Mouse (Mus musculus): ENCODE measurements around the gene Rnasek.

Gene Rnasek

DNA sequence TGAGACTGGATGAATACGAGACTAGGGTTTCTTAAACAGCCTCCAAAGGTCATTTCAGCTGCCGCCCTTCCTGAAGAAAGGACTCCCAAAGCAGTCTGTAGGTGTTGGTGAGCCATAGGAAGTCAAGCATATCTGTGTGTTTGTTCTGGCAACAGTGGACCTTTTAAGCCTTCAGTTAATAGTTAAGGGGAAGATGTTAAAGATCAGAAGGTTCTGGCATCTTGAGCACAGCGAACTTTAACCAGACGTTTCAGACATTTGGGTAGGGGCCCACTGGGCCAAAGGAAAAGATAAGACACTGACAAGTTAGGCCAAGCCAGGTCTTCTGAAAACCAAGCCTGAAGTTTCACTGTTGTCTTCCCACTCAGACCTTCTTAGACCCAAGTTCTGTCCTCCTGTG, 21.6 kb downstream of the Rnasek start:
- no peak for DNase-seq (ENCODE audit: low spot score)

DNA sequence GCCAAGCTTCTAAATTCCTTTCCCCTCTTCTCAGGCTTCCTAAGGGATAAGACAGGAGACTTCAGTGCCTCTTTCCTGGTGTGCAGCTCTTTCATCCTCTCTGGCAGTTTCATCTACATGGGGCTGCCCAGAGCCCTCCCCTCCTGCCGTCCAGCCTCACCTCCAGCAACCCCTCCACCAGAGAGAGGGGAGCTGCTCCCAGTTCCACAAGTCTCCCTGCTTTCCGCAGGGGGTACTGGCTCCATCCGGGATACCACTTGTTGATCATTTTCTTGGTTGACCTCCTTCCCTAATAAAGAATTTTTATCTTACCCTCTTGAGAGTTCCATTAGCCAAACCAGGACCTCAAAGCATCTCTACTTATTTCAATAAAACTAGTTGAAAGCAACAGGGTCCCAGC, 23.5 kb downstream of the Rnasek start:
- DNase-seq (ENCODE audit: low spot score) = no peak

DNA sequence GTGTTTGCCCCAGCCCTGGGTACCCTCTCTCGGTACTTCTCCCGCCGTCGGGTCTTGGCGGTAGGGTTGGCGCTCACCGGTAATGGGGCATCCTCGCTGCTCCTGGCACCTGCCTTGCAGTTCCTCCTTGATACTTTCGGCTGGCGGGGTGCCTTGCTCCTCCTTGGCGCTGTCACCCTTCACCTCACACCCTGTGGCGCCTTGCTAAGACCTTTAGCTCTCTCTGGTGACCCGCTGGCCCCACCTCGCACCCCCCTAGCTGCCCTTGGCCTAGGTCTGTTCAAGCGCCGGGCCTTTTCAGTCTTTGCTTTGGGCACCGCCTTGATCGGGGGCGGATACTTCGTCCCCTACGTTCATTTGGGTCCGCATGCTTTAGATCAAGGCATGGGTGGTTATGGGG, 24.3 kb downstream of the Rnasek start:
- no peak for DNase-seq (ENCODE audit: low spot score)

DNA sequence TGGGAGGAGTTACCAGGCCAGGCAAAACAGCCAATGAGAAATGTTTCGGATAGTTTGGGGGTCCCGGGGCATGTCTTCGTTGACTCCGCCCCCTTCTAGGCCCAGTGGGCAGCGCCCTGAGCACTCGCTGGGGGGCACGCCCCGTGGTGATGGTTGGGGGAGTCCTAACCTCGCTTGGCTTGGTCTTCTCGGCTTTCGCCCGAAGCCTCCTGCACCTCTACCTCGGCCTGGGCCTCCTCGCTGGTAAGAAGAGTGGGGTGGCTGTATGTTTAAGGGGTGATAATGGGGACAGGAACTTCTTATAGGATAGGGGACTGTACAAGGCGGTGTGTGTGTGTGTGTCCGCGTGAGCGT, 24.8 kb downstream of the Rnasek start:
- no peak for DNase-seq (ENCODE audit: low spot score)

DNA sequence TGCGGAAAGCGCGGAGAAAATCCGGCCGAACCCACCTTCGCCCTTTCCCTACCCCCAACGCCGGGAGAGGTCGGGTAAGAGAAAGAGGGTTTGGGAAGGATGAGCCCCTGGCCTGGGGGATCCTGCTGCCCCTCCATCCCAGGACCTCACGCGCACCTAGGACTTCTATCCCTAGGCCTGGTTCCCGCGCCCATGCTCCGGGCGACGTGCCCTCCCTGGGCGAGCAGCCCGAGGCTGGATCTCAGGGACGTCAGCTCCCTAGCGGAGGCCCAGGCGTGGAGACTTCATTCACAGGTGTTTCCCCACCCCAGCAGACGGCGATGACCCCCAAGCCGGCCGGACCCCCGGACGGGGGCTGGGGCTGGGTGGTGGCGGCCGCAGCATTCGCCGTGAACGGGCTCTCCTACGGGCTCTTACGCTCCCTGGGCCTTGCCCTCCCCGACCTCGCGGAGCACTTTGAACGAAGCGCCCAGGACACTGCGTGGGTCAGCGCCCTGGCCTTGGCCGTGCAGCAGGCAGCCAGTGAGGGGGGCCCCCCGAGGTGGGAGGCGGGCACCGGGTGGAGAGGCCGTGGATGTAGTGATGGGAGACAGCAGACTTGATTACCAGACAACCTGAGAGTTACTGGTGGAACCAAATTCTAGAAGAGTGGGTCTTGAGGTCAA, 25.3 kb downstream of the Rnasek start:
- no peak for DNase-seq (ENCODE audit: low spot score)

DNA sequence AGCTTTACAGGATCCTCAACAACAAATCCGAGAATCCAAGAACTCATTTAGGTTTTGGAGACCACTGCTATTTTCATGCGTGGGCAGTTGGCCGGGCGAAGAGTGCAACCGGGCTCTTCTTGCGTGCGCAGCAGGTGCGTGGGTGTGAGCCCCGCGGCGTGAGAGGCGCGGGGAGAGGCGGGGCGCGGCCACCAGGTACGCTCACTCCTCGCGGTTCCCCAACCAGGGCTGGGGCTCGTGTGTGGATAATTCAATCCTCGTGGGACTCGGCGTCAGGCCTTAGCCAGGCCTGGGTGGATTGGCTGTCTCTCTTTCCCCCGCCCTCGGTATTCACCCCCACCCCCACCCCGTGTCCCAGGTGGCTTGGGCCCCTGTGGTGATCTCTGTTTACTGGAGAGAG, 25.9 kb downstream of the Rnasek start:
- no peak for DNase-seq (ENCODE audit: low spot score)

DNA sequence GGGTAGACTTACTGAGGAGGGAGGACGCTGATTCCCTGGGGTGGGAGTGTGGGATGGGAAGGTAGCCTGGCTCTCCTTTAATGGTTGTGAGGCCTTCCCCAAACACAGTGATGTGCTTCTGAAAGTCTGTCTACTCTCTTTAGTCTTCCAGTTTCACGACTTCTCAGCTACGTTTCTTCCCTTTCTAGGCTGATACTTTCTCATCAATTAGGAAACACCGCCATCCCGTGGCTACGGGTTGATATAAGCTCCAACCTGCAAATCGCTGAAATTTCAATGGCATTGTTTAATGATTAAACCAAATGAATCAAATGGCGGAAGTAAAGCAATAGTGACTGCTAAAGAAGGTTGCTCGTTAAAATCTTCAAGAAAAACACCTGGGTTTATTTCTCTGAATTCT, 26.7 kb downstream of the Rnasek start:
- peak; percentile 81 for DNase-seq (ENCODE audit: low spot score)

DNA sequence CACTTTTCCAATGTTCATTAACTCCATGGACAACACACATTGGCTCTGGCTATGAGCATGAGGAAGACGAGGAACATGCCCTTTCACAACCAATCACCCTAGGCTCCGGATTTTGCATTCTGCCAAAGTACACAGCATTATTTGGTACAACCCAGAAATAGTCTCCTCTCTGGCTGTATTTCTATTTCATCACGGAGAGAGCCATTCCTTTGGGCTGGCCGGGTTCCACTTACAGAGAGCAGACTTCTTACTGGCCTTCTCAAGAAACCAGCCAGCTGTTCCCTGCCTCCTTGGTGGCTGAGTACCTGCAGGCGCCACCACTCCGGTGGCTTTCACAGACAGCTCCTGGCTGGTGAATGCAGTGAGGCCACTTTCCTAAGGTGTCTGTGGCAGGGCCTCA, 27.2 kb downstream of the Rnasek start, which contains the start of gene Slc16a11:
TSS of gene Slc16a11 (plus strand) at position 330 of the 400 bp plus-strand sequence.
- DNase-seq (ENCODE audit: low spot score) = no peak

DNA sequence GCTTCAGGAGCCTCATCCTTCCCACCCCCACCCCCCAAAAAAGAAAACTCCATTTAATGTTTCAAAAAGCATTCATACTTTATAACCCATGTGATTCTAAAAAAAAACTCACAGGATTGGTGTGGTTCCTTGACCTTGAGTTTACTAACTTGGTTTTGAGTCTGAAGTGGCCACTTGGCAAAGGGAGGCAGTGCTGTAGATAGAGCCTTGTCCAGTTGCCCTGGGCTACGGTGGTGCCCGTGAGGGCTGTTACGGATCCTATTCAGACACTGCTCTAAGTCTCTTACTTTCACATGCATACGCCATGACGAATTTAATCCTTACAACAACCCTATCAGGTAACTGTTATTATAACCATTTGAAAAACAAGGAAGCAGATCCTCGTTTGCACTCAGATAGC, 27.7 kb downstream of the Rnasek start:
- DNase-seq (ENCODE audit: low spot score) = no peak

DNA sequence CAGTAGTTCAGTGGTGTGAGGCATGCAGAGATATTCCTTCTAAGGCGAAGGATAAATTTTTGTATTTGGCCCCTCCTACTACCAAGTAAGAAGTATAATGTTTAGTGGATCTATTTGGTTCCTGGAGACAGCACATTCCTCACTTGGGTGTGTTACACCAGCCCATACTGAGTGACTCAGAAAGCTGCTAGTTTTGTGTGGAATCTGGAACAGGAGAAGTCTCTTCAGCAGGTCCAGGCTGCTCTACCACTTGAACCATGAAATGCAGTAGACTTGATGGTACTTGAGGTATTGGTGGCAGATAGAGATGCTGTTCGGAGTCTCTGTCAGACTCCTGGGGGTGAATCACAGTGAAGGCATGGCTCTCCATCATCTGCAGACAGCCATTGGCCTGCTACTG, 29.0 kb downstream of the Rnasek start:
- DNase-seq (ENCODE audit: low spot score) = no peak

DNA sequence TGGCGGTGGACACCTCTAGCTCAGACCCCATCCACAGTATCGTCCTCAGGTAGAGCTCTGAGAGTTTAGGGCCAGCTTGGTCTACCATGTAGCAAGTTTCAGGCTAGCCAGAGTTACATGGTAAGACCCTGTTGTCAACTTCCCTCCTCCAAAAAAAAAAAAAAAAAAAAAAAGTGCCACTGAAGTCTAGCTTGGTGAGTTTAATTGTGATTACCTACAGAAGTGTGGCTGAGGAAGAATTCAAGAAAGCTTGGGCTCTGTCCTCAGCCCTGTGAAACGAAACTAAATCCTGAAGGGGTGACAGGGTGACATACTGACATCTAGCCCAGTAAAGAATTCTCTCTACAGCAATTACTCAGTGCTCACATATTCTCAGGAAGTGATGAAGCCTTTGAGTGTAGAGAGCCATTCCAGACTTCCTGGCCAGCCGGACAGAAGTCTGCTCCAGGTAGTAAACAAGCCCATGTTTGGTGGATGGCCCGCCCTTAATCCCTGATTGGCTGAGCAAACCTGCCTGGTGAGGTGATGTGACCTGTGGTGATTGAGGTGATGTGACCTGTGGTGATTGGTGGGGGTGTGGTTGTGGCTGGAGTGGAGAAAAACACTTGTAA, 30.8 kb downstream of the Rnasek start:
- no peak for DNase-seq (ENCODE audit: low spot score)

DNA sequence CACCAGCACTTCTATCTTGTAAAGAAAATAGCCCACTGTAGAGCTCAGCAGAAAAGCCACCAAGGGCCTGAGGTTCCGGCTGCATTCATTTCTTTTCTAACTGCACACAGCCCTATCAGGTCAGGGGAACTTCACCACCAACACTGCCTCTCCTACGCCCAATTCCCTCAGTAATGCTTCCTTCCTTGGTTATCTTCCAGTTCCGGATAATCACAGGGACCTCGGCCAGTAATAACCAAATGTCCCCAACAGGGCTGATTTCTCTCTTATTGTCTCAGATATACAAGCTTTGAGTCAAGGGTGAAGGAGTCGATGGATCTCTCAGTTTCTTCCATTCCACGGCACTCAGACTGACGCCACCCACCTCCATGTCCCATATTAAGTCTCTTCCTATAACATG, 32.4 kb downstream of the Rnasek start:
- DNase-seq (ENCODE audit: low spot score) = no peak

DNA sequence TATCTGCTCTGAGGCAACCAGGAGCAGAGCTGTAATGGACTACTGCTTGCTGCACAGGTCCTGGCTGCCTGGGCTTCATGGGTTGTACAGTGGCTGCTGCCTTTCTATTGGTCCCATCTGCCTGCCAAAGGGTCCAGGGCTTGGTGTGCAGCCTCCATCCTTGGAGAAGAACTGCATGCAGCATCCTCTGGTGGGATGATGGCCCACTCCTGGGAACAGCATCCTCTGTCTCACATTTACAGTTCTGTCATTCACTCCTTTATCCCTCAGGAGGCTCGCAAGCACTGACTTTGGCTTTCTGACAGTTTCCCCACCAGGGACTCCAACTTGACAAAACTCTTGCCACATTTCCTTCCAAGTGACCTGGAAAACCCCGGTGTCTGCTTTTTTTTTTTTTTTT, 32.8 kb downstream of the Rnasek start:
- DNase-seq (ENCODE audit: low spot score) = no peak

DNA sequence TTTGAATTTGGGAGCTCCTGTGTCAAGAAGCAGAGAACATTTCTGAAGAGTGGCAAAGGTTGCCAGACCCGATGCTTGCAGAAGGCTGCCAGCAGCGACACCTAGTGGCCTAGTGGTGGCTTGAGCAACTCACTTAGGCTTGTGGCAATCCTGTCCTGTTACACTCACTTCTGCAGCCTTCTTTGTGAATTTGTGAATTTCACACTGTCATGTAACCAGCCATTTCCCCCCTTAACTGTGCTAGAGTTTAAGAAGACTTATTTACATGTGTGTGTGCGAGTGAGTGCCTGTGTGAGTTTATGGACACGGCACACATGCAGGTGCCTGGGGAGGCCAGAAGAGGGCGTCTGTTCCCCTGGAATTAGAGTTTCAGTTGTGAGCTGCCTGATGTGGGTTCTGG, 38.0 kb downstream of the Rnasek start:
- DNase-seq (ENCODE audit: low spot score) = peak; percentile 92

DNA sequence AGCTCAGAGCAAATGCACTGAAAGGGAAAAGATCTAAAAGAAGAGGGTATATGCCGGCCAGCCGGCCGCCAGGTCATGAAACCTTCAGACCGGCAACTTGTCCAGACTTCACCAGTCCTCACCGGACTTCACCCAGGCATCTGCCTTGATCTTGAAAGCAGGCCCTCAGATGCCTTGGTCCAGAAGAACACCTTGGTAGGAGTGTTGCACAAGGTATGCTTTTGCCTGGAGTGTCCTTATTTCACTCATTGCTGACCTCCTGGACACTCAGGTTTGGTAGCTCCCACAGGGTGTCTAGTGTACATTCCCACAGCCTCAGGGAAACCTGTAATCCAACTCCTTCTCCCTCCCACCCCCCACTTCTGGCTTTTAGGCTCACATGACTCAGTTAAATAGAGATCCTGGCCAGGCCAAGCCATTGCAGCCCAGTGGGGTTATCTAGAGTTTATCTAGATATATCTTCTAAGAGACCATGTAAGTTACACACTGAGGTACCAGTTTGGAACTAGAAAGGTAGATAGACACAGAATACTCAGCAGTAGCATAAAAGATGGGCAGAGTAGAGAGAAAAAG, 39.5 kb downstream of the Rnasek start:
- DNase-seq (ENCODE audit: low spot score) = no peak

DNA sequence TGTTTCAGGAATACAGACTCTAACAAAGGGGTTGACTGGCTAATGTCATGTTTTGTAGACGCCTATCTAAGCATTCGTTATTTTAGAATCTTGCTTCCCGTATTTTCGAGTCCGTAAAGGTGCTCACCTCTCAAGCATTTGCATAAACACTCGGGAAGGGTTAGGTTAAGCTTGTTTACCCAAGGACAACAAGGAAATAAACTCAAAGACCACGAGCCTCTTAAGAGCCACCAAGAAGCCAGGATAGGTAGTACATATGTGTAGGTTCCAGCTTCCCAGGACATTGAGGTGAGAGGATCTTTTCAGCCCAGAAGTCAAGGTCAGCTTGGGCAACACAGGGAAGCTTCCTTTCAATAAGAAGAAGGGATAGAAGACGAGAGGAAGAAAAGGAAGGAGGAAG, 40.5 kb downstream of the Rnasek start:
- no peak for DNase-seq (ENCODE audit: low spot score)

DNA sequence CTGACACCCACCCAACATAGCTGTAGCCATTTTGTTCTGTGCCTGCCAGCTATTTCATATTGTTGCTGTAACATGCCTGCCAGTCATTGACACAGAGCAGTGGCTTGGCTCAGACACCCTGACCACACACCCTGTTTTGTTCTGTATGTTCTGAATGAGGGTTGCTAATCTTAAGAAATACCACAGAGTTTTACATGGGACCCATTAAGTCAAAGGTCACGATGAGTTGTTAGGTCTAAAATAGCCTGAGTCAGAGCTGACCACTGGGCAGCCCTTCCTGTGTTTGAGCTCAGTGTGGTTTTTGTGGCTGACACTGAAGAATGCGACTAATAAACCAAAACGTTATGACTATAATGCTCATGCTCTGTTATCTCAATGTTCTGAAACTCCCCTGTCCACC, 41.3 kb downstream of the Rnasek start:
- DNase-seq (ENCODE audit: low spot score) = no peak

DNA sequence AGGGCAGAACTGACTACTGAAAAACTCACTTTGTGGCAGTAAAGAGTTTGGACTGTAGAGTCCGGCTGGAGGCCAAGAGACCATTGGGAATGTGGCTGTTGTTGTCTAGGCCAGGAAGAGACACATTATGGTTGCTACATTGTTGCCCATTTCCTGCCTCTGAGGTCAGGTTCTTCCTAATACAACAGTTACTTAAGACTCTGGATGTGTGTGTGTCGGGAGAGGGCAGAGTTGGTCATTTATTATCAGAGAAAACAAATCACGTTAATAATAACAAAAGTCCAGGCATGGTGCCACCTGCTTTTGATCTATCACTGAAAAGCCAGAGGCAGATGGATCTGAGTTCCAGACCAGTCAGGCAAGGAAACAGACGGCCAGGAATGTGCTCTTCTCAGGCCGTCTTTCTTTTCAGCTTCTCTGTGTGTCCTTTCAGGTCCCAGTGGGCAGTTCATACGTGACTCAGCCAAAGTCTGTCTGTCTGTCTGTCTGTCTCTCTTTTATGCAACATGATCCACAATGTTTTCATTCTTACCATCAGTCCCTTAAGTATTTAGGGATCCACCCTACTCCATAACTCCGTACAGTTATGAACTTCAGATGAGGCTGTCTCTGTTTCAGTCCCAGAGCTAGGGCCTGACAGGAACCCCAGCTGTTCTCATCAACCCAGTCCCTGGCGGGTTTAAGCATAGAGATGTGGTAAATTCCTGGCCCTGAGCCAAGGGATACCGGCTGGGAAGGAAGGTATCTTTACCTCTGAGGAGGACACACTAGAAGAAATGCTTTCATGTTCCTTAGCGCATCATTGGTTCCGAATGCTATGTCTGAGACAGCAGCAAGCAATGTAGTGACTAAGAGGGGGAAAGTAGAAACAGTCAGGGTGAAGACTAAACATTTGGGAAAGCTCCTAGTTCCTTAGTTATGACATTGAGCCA, 46.0 kb downstream of the Rnasek start:
- DNase-seq (ENCODE audit: low spot score) = no peak

DNA sequence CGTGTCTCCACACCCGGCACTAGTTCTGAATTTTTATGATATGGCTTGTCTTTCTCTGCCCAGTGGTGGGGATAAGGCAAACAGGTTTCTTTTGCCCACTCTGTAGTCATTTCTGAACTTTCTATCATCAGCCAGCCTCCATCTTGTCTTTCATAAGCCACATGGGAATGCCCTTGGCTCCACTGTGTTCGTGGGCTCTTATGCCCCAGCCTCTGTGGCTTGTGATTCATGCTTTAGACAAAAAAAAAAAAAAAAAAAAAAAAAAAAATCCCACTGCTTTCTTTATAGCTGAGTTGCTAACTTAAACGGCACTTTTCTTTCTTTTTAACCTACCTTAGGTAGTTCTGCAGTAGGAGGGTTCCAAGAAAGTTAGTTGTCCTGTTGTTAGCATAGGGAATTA, 47.5 kb downstream of the Rnasek start:
- DNase-seq (ENCODE audit: low spot score) = no peak

DNA sequence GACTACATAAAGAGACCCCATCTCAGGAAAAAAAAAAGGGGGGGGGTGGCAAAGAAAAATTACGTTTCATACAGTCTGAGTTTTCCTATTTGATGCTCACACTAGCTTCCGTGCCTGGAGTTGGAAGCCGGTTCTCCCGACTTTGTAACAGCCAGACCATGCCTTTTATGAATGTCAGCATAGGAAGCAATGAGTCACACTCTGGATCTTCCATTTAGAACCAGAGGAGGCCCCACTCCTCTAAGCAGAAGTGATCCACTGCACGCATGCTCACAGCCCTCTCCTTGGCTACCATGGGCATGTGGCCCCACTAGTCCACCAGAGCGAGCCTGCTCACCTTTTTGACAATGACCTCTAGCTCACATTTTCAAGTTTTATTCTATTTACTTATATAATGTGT, 48.5 kb downstream of the Rnasek start:
- no peak for DNase-seq (ENCODE audit: low spot score)

DNA sequence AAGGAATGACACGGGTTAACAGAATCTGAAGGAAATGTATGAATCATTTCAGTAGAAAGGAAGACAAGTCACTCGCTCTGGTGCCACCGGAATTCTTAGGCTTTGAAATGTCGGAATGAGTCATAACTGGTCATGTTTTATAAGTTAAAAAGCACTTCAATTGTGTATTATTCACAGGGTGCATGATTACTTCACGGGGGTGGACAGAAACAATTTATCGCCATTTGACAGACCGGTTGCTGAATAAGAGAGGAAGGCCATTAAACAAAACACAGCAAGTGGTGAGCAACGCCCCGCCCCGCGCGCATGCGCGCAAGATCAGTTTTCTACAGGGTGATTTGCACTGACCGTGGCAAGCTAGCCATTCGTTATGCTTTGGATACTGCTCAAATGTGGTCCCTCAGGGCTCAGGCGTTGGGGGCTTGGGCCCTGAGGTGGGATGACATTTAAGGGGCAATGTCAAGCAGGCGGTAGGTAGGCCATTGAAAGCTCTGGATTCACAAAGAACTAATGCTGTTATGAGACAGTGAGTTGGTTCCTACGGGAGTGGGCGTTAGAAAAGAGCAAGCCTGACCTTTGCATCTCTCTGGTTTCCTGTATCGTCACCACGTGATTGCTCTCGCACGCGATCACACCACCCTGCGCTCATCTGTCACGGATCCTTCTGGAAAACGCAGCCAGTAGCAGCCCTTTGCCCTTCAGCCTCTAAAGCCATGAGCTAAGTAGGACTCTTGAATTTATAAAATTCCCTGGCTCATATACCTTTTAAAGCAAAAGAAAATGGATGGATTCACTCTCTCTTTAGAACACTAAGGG, 50.1 kb downstream of the Rnasek start:
- DNase-seq (ENCODE audit: low spot score) = no peak
